Mouse (Mus musculus) layer of hippocampus, adult 8-10 months (tissue): ENCODE data around the gene Lck. TPM values are rescaled to one million over a fixed set of nuclear protein-coding genes. Genes with fewer than 3 reads are reported as not detected.

Source experiments
- DNase-seq, 2 experiments: peaks; one replicate each; pipeline ENCODE4 v3.0.0; 2022; ENCODE audit warnings: low spot score in 2 of 2
- microRNA-seq, 2 experiments: library from miRNA; unstranded; fragments of <30 nt; microRNA quantifications; one replicate each; pipeline ENCODE4 v1.2.0; 2022
- total RNA-seq, 4 experiments: library from RNA; stranded (reverse); gene quantifications; 2 replicates each; pipeline ENCODE4 v1.2.4; 2022

Gene Lck
- total RNA-seq, 4 experiments from 2014 or later: 2.4 to 4.7 (median 3.6) TPM

DNA sequence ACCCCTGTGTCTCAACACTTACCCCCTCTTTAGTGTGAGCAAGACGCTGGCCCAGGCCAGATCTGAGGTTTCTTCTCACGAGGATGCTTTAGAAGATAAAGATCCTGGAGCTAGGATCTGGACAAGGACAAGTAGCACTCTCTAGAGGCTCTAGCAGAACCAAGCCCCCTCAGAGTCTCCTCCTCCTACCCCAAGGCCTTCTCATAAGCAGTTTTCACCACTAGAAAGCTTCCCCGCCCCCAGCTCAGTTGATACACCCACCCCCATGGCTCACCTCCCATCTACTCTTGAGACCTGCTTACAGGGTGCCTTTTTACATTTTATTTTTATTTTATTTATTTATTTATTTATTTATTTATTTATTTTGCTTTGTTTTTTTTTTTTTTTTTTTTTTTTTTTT, 63.8 kb downstream of the Lck start:
- DNase-seq: no peak

GRCm38 (mm10) chr4:129508834-129509600, 64.4 kb downstream of the Lck start:
- DNase-seq: no peak

DNA sequence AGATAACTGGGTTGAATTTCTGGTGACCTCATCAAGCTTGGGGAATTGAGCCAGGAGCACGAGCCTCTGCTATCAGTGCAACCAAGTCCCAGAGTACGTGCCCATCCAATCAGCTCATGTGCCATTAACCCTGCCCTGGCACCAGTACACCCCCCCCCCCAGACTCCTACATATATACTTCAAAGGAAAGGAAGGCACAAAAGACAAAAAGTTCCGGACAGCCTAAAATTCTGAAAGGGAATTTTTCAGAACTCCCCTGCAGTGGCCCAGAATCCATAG, 65.3 kb downstream of the Lck start:
- no peak for DNase-seq

GRCm38 (mm10) chr4:129507434-129508236, 65.8 kb downstream of the Lck start:
- no peak for DNase-seq

- no peak for DNase-seq
Observed at GRCm38 (mm10) chr4:129505511-129505910, 67.9 kb downstream of the Lck start.

GRCm38 (mm10) chr4:129502901-129503444, 70.5 kb downstream of the Lck start:
- DNase-seq: no peak

GRCm38 (mm10) chr4:129502327-129502888, 71.0 kb downstream of the Lck start:
- DNase-seq: no peak

DNA sequence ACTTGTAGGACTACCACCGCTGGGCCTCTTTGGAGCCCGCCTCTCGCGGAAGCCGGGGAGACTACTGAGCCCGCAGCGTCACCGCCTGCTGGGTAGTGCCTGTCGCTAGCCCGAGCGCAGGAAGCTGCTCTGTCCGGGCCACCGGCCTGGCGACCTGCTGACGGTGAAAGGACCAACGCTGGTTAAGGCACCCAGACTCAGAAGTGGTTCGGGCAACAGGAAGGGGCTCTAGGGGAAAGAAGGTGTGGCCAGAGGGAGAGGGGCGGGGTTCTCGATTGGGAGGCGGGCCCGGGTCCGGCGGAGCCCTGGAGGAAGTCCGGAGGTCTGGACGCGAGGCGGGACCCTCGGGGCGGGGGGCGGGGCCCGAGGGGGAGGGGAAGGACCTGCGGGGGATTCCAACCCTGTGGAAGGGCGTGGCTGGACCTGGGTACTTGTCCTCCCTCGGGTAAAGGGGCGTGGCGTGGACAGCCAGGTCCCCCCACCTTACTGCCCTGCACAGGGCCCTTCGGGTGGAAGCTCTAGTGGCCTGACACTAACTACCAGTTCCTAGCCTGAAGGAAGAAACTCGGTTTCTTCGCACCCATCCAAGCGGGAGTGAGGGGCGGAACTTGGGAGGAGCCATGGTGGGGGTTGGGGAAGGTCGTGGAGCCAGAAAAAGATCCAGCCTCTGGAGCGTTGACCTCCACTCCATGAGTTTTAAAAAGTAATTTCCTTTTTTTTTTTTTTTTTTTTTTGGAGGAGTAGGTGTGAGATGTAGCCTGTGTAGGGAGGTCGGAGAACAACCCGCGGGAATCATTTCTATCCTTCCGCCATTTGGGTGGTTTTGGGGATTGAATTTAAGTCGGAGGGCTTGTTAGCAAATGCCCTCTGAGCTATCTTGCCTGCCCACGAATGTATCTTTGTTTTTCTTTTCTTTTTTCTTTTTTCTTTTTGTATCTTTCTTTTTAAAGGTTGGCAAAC, 72.6 kb downstream of the Lck start:
- DNase-seq: peak in 1 of 2 experiments; percentile 57

DNA sequence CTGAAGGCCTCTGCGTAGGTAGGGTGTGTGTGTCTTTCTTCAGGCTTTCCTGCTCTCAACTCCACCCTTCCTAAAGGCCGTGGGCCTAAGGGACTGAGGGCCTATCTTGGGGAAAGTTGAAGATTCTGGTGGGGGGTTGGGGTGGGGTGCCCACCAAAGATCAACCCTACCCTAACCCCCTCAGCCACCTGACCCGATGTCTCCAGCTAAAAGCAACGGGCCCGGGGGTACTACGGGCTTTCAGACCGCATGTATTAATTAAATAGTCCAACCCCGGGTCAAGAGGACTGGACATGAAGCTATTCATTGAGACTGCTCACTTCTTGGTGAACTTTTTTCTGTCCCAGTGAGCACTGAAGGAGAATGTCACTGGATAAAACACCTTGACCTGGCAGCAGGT, 73.4 kb downstream of the Lck start:
- DNase-seq: no peak

DNA sequence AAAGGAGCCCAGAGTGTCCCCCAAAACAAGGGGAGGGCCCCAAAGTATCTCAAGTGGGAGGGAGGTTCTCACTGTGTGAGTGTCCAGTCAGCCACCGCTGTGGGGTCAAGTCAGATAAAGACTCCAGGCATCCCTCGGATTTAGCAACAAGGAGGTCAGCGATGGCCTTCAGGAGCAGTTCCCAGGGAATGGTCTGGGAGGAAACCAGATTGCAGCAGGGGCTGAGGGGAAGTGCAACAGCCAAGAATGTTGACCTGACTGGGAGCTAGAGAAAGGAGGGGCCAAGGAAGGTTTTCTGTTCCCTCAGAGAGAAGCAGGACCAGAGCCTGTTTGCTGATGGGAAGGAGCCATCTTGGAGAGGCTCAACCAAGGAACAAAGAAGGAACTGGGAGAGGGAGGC, 74.5 kb downstream of the Lck start:
- DNase-seq: no peak

Small RNAs within 50 kb of the gene (microRNA-seq; reads per million reads assigned to microRNA genes)
- 0 reads per million in 2 experiments for gene Mir8119

Other genes with a start within 250 kb of the Lck start
- 100 to 1,000 TPM; 114 to 129 (median 116) TPM for gene Rbbp4, start 238.3 kb downstream of the Lck start, total RNA-seq
- gene Zbtb8os, start 237.9 kb downstream of the Lck start, total RNA-seq: 10 to 100 TPM; 30.7 to 32.4 (median 31.6) TPM
- 1 to 10 TPM; 2.5 to 4.5 (median 2.9) TPM for gene Zbtb8a, start 195.5 kb downstream of the Lck start, total RNA-seq
- gene Zbtb8b, start 132.8 kb downstream of the Lck start, total RNA-seq: 1 to 10 TPM; 3.4 to 4.6 (median 4.0) TPM
- gene Bsdc1, start 112.1 kb downstream of the Lck start, total RNA-seq: 10 to 100 TPM; 57.4 to 64.9 (median 62.5) TPM
- under 1 TPM in 3 of 4 experiments, not detected in 1; 0.25 to 0.29 (median 0.25) TPM for gene Tssk3, start 82.6 kb downstream of the Lck start, total RNA-seq
- gene Fam229a, start 82.5 kb downstream of the Lck start, total RNA-seq: not detected
- gene Marcksl1, start 60.1 kb downstream of the Lck start, total RNA-seq: 10 to 100 TPM; 55.9 to 79.7 (median 68.7) TPM
- gene Hdac1, start 30.9 kb downstream of the Lck start, total RNA-seq: 10 to 100 TPM; 37.7 to 48.1 (median 44.5) TPM
- gene Fam167b, start 4.9 kb upstream of the Lck start, total RNA-seq: 1 to 10 TPM in 2 of 4 experiments, under 1 TPM in 1, not detected in 1; 0.70 to 2.4 (median 2.3) TPM
- 100 to 1,000 TPM; 119 to 128 (median 123) TPM for gene Eif3i, start 27.0 kb upstream of the Lck start, total RNA-seq
- 10 to 100 TPM; 77.3 to 91.3 (median 84.6) TPM for gene Tmem234, start 27.0 kb upstream of the Lck start, total RNA-seq
- 1 to 10 TPM; 4.0 to 7.9 (median 5.9) TPM for gene Dcdc2b, start 40.6 kb upstream of the Lck start, total RNA-seq
- gene Iqcc, start 45.5 kb upstream of the Lck start, total RNA-seq: 10 to 100 TPM; 27.9 to 42.5 (median 36.0) TPM
- 10 to 100 TPM; 59.2 to 67.4 (median 62.1) TPM for gene Ccdc28b, start 50.3 kb upstream of the Lck start, total RNA-seq
- gene Txlna, start 67.4 kb upstream of the Lck start, total RNA-seq: 10 to 100 TPM; 42.1 to 46.3 (median 44.6) TPM
- 100 to 1,000 TPM in 2 of 4 experiments, 10 to 100 TPM in 2; 80.9 to 108 (median 97.7) TPM for gene Kpna6, start 99.1 kb upstream of the Lck start, total RNA-seq
- 10 to 100 TPM; 13.4 to 16.0 (median 14.9) TPM for gene Tmem39b, start 123.2 kb upstream of the Lck start, total RNA-seq
- 10 to 100 TPM; 83.3 to 90.1 (median 85.7) TPM for gene Khdrbs1, start 168.7 kb upstream of the Lck start, total RNA-seq
- gene Ptp4a2, start 237.6 kb upstream of the Lck start, total RNA-seq: 100 to 1,000 TPM; 138 to 173 (median 144) TPM